ENCODE assay signal across 8 mouse cellular contexts in genomic region chr1:143813676-143814360, GRCm38 (mm10). TPM values are rescaled to one million over a fixed set of nuclear protein-coding genes. Genes with fewer than 3 reads are reported as not detected.
DNase-seq lines count a peak whose midpoint lies in the region; ATAC-seq lines count a peak whose summit lies in the region.

No protein-coding gene starts in this region.

- no peak overlapping the region for H3K27ac ChIP-seq in intestine, embryonic 15.5 days
- H3K27ac ChIP-seq in midbrain, embryonic 10.5 days (replicated peaks): no peak overlapping the region

- no peak overlapping the region for H3K4me3 ChIP-seq in intestine, embryonic 15.5 days (replicated peaks)
- H3K4me3 ChIP-seq in midbrain, embryonic 10.5 days: no peak overlapping the region

- H3K9ac ChIP-seq in intestine, embryonic 15.5 days: no peak overlapping the region

- DNase-seq in adrenal gland, postnatal 10 days: peak; percentile 90
- peak; percentile 64 for DNase-seq in embryo, embryonic 9.5 days (ENCODE audit: extremely low spot score)
- peak; percentile 67 to 85 for DNase-seq in gastrocnemius, postnatal 4 days (ENCODE audit: low spot score in 2 of 2)
- peak; percentile 68 to 70 for DNase-seq in left cerebral cortex, postnatal 25 days (ENCODE audit: low spot score in 2 of 2)
- peak; percentile 76 for DNase-seq in midbrain, embryonic 10.5 days (ENCODE audit: low spot score)
- peak; percentile 57 for DNase-seq in skeletal muscle tissue, adult 2 months (ENCODE audit: low read depth, low spot score)
- DNase-seq in adipocyte (ENCODE audit: low spot score): no peak

- H3K36me3 ChIP-seq in intestine, embryonic 15.5 days: no peaks in the 10 kb centered on the region
- H3K36me3 ChIP-seq in midbrain, embryonic 10.5 days: peaks cover 2% of the 10 kb centered on the region; the same call in 1 of the 2 replicates

- H3K4me2 ChIP-seq in intestine, embryonic 15.5 days (replicated peaks): no peak overlapping the region

- H3K9me3 ChIP-seq in intestine, embryonic 15.5 days: no peaks in the 10 kb centered on the region
- no peaks in the 10 kb centered on the region for H3K9me3 ChIP-seq in midbrain, embryonic 10.5 days (replicated peaks)

- intact Hi-C loops in left cerebral cortex, postnatal 25 days (cut with DNase I): loop anchor here (1.0 kb wide), 1 partner anchor 190 kb away; the partner anchor contains the start of gene Rgs2

- no peaks in the 10 kb centered on the region for H3K4me1 ChIP-seq in intestine, embryonic 15.5 days (replicated peaks)
- H3K4me1 ChIP-seq in midbrain, embryonic 10.5 days: peaks cover 5% of the 10 kb centered on the region; the same call in 1 of the 2 replicates

- H3K27me3 ChIP-seq in intestine, embryonic 15.5 days (replicated peaks): no peaks in the 10 kb centered on the region
- no peaks in the 10 kb centered on the region for H3K27me3 ChIP-seq in midbrain, embryonic 10.5 days (ENCODE audit: low read depth, poor library complexity, severe bottlenecking)

- 41% methylated on average over 7 of the region's 7 CpGs for WGBS in intestine, embryonic 15.5 days
- WGBS in midbrain, embryonic 10.5 days: 50% methylated on average over 7 of the region's 7 CpGs

- peak; percentile 80 for ATAC-seq in intestine, embryonic 15.5 days

RNA-seq across cellular contexts. Expression of gene Uchl5, which starts 36.7 kb away (rescaled TPM):
- total RNA-seq in adrenal gland, postnatal 10 days (2021): 10 to 100 TPM; 26.6 to 30.3 TPM
- total RNA-seq in gastrocnemius, postnatal 4 days (2021): 10 to 100 TPM; 20.6 to 21.6 TPM
- polyA plus RNA-seq in intestine, embryonic 15.5 days (2015; fragmentation: Nextera tagmentation; extraction: Ambion mirVana): 102 and 107 TPM in 2 replicates
- total RNA-seq in left cerebral cortex, postnatal 25 days (2021): 10 to 100 TPM; 41.2 to 43.1 TPM
- polyA plus RNA-seq in midbrain, embryonic 10.5 days (2016; fragmentation: Nextera tagmentation; extraction: Ambion mirVana): 102 and 116 TPM in 2 replicates

RNA-seq across cellular contexts. Expression of gene Trove2, which starts 37.0 kb away (rescaled TPM):
- total RNA-seq in adrenal gland, postnatal 10 days (2021): 10 to 100 TPM in 1 of 2 experiments, 1 to 10 TPM in 1; 8.3 to 10.4 TPM
- 1 to 10 TPM; 6.9 to 8.2 TPM for total RNA-seq in gastrocnemius, postnatal 4 days (2021)
- 10.1 and 12.4 TPM in 2 replicates for polyA plus RNA-seq in intestine, embryonic 15.5 days (2015; fragmentation: Nextera tagmentation; extraction: Ambion mirVana)
- total RNA-seq in left cerebral cortex, postnatal 25 days (2021): 10 to 100 TPM; 28.3 to 28.8 TPM
- 33.8 and 43.8 TPM in 2 replicates for polyA plus RNA-seq in midbrain, embryonic 10.5 days (2016; fragmentation: Nextera tagmentation; extraction: Ambion mirVana)
